Mouse (Mus musculus) large intestine, adult 2 months (tissue): ENCODE data around the gene Evi2b. TPM values are rescaled to one million over a fixed set of nuclear protein-coding genes. Genes with fewer than 3 reads are reported as not detected.

Experiments used
- DNase-seq: peaks from one replicate; pipeline ENCODE4 v3.0.0-alpha.2; 2012; ENCODE audit warnings: low read depth, low spot score
- WGBS: fragments of 180-500 bp; shearing (Covaris S2); methylation state at CpG from one replicate; pipeline ENCODE4 v1.1.7; 2018; 5-methylcytosine and 5-hydroxymethylcytosine counted together
- polyA plus RNA-seq: library from polyadenylated mRNA; depleted of rRNA; stranded (reverse); fragments of >200 nt; gene quantifications from 2 replicates; pipeline ENCODE4 v1.2.3, GENCODE M21; 2012

Evi2b gene
- polyA plus RNA-seq, 1 experiment = 8.9 TPM

DNA sequence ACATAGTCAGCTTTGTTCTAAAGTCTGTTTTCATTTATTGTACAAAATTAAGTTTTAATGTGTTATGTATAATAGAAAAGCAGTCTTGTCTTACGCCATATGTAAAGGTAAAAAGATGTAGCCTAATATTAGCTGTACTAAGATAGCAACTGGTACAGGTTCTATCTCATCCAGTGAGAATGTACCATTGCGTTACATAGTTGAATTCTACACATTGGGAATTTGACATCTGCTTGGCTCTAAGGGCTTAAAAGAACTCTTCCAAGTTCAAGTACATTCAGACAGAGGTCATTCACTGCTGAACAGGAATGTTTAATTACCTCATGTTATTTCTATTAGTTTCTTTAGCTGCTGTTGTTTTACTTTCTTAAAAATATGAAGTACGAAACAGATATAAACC lies 3.0 kb upstream of the Evi2b start:
- no peak for DNase-seq
- 88% methylated on average over 3 of the region's 3 CpGs for WGBS

DNA sequence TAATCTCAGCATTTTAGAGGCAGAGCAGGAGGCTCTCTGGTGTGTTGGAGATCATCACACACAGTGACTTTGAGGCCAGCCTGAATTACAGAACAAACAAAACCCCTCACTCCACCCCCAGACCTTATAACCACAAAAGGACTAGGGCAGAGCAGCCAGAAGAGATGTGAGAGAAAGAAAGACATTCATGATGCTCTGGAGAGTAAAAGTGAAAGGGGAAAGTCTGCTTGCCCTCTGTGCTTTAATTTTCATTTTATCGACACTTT lies 681 bp upstream of the Evi2b start:
- 76% methylated on average over 1 of the region's 1 CpGs for WGBS

GRCm38 (mm10) chr11:79522944-79523343 lies 618 bp downstream of the Evi2b start:
- no peak for DNase-seq
- 74% methylated on average over 1 of the region's 1 CpGs for WGBS

More for the DNA sequence above, 681 bp upstream of the Evi2b start:
- no peak for DNase-seq

DNA sequence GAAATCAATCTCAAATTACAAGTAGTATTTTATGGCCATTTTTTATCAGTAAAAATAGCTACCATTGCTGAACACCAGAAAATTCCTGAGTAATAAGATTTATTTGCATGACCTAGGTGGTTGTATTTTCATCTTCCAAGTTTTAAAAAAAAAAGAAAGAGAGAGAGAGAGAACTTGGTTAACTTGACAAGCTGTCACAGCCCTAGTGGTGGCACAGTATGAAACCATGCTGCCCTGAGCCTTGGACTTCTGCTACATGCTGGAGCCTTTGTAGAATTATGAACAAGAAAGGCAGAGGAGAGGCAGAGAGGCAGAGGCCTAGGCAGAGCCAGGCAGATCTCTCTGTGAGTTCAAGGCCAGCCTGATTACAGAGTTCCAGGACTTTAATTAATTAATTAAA lies 1.6 kb downstream of the Evi2b start:
- no peak for DNase-seq

DNA sequence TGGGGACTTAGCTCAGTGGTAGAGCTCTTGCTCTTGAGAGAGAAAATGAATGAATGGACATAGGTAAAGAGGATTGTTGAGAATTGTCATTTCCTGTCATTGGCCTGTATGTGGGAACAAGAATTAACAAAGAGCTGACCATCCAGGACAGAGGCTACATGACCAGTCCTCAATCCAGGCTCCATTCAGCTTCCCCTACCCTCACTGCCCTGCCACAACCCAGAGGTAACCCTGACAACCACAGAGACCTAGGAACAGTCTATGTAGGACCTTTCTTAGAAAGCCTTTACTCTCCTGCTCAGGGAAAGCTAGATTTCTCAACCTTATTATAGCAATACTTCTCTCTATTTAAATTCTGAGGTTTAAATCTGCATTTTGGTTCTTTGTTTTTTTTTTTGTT lies 2.8 kb downstream of the Evi2b start:
- DNase-seq = no peak

DNA sequence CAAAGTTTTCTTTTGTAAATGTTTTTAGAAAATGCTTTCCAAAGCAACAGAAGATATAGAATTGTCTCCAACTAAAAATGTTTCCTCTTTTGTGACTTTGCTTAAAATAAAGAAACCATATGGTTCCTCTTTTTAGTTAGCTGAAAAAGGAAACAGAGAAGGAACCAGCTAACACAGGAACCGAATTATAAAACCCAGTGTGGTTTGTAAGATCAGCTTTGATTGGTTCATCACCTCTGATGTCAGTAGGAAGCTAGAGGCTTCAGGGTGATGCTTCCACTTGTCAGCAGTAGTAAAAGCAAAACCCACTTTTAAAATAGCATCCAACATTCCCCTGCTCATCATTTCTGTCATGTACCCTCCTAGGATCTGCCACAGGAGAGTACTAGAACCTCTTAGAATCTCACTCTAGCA lies 3.7 kb downstream of the Evi2b start:
- 58% methylated on average over 1 of the region's 1 CpGs for WGBS
- no peak for DNase-seq

DNA sequence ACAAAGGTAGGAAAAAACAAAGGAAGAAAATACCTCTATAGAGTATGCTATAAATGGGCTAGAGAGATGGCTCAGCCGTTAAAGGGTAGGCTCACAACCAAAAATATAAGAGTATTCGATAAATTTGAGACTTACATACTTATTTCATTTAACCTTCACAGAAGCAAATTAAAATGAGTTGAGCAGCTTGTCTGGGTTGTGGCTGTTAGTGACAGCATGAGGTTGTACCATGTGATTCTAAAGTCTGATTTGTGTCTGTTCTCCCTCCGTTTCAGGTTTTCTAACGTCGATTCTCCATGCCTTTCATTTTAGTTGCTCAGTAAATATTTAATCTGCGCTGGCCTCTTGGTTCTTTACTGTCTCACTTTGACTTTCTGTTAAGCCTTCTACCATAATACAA lies 4.3 kb downstream of the Evi2b start:
- DNase-seq = no peak
- WGBS = 62% methylated on average over 6 of the region's 6 CpGs

GRCm38 (mm10) chr11:79515798-79516197 lies 7.8 kb downstream of the Evi2b start:
- WGBS = 95% methylated on average over 2 of the region's 2 CpGs
- DNase-seq = no peak

GRCm38 (mm10) chr11:79515331-79515730 lies 8.2 kb downstream of the Evi2b start:
- 74% methylated on average over 6 of the region's 6 CpGs for WGBS
- DNase-seq = no peak

GRCm38 (mm10) chr11:79511970-79512369 lies 11.6 kb downstream of the Evi2b start:
- 92% methylated on average over 3 of the region's 3 CpGs for WGBS
- DNase-seq = no peak

- no peak for DNase-seq
- WGBS = 93% methylated on average over 7 of the region's 7 CpGs
Observed at GRCm38 (mm10) chr11:79504506-79504905, 19.1 kb downstream of the Evi2b start.

DNA sequence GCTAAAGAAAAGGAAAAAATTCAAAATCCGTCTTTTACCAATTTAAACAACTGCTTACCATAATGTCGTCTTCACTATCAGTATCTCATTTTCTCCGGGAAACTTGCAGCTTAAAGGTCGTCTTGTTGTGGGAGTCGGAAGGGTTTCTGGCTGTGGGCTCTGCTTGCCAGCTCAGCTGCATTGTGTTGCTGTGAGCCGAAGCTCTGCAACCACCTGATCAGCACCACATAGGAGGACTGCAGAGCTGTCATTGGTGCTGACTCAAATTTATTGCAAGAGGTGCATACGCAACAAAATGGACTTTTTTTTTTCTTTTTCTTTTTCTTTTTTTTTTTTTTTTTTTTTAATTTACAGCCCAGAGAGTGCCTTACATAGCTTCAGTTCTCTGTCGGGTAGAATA lies 19.7 kb downstream of the Evi2b start, which contains the start of gene Omg:
Omg (minus strand) TSS at position 240 of the 400 bp plus-strand sequence.
- WGBS = 68% methylated on average over 8 of the region's 8 CpGs

GRCm38 (mm10) chr11:79502917-79503316 lies 20.6 kb downstream of the Evi2b start:
- 77% methylated on average over 2 of the region's 2 CpGs for WGBS
- no peak for DNase-seq

More for the DNA sequence above, 19.7 kb downstream of the Evi2b start, which contains the start of gene Omg:
- DNase-seq = no peak

- DNase-seq = no peak
- WGBS = 69% methylated on average over 10 of the region's 10 CpGs
Observed at GRCm38 (mm10) chr11:79494976-79495800, 28.4 kb downstream of the Evi2b start.

DNA sequence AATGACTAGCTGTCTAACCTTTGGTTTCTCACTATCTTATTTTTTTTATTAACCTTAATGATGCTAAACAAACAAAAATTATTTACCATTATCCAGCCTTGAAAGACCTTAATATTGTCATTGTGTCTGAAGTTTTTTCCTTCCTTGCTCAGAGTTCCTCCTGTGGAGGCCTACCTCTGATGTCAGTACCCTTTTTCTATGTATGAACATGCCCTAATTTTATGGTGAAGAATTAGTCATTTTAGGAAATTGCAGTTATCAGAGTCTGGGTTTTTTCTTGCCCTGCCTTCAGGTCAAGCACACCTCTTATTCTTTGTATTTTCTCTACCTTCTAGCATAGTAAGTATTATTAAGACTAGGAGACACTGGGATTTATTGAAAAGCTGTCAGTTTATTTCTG lies 38.8 kb downstream of the Evi2b start:
- no peak for DNase-seq

DNA sequence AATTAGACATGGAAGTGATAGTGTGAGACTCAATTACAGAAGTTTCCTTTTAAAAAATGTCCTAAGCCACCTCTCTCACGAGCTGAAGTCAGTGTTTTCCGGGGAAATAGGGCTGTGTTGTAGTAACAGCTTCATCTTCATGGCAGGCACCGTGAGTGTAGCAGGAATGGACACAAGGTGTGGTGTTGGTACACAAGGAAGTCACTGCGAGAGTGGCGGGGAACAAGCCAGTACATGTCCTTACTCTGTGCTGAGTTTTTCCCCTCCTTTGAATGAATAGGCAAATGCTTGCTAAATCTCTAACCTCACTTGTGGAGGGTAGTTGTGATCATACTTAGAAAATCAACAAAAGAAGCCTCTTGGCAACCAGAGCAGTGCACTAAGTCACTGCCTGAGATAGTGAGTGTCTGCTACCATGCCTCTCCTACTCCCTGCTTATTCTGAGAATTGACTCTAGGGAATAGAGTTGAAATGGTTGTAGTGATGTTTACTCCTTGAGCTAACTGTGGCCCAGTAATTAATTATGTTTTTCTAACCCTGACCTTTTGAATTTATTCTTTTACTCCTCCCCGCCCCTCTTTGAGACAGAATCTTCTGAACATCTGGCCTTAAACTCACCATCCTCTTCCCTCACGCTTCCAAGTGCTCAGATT lies 39.6 kb downstream of the Evi2b start:
- WGBS = 43% methylated on average over 7 of the region's 7 CpGs
- DNase-seq = no peak

DNA sequence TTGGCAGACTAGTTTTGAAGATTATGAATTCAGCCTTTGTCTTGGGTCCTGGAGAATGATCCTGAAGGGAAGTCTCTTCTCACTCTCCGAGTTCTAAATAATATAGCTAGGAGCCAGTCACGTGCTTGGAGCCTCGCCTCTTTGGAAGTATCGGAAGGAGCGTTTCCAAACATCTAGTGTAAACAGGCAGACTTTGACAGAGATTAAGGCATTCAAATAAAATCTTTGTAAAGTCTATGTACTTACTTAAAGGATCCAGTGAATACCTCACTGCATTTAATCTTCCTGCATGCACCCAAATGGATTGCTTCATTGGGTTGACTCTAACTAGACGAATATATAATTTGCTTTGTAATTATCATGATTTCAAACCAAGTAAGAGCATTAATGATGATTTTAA lies 40.2 kb downstream of the Evi2b start:
- WGBS = 41% methylated on average over 6 of the region's 6 CpGs
- DNase-seq = no peak

DNA sequence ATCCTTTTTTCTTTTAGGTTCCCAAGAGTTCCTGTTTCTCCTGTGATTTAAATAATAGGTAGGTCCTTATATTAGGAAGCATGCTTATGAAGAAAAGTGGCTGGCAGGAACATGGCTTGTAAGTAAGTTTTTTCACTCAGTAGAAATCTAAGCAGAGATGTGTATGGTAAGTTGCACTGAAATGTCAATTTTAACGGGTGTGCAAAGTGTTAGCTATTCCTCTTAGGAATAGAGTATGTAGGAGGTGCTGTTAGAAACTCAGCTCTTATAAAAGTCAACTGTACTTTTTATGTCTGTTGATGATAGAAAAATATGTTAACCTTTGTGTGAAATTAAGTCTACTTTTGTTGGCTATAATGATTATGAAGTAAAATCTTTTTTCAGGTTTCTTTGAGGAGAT lies 55.5 kb downstream of the Evi2b start:
- 68% methylated on average over 1 of the region's 1 CpGs for WGBS
- no peak for DNase-seq
